Mouse (Mus musculus): ENCODE data around the gene Smyd5.

GRCm38 (mm10) chr6:85459621-85460020 is 27.8 kb downstream of the Smyd5 start:
- TF ChIP-seq POLR2A (IDR thresholded peaks at IDR 0.05; ENCODE audit: extremely low read depth, insufficient read depth, low read length): no peak
- TF ChIP-seq CTCF (IDR thresholded peaks at IDR 0.05; ENCODE audit: low read depth, low read length): no peak
